Mouse (Mus musculus) limb, embryonic 11.5 days (tissue): Measurements from ENCODE around the gene Dynll1. TPM values are rescaled to one million over a fixed set of nuclear protein-coding genes. Genes with fewer than 3 reads are reported as not detected.
A peak's percentile ranks its signal among the peaks of the same experiment; 100 is the strongest.

Source experiments
- ATAC-seq: fragments of 200-750 bp; cut with Nextera tagmentation; 2 replicates; pipeline ENCODE4 v1.8.0; 2017; ENCODE audit warnings: low read depth; ENCODE audit not compliant: insufficient number of reproducible peaks, low FRiP score, low TSS enrichment
- DNase-seq: peaks from one replicate; pipeline ENCODE4 v3.0.0-alpha.2; 2015; ENCODE audit warnings: low spot score
- H3K27ac ChIP-seq: fragments of 300-500 bp; sonication (generic); replicated peaks from 2 replicates; pipeline ENCODE4 v1.5.1; 2014; ENCODE audit warnings: low read depth, mild to moderate bottlenecking, low read length
- H3K27me3 ChIP-seq: fragments of 300-500 bp; sonication (generic); 2 replicates; pipeline ENCODE4 v1.6.1; 2014; ENCODE audit warnings: mild to moderate bottlenecking, low read length, mixed read lengths; ENCODE audit not compliant: control insufficient read depth, insufficient read depth
- H3K36me3 ChIP-seq: fragments of 300-500 bp; sonication (generic); 2 replicates; pipeline ENCODE4 v1.6.1; 2014; ENCODE audit warnings: mild to moderate bottlenecking, low read length, moderate library complexity, mixed read lengths; ENCODE audit not compliant: control insufficient read depth, insufficient read depth
- H3K4me1 ChIP-seq: fragments of 300-500 bp; sonication (generic); 2 replicates; pipeline ENCODE4 v1.6.1; 2014; ENCODE audit warnings: low read length, mixed read lengths; ENCODE audit not compliant: control insufficient read depth, insufficient read depth
- H3K4me2 ChIP-seq: fragments of 300-500 bp; sonication (generic); 2 replicates; pipeline ENCODE4 v1.6.1; 2014; ENCODE audit warnings: low read depth, mild to moderate bottlenecking, moderate library complexity; ENCODE audit not compliant: severe bottlenecking
- H3K4me3 ChIP-seq: fragments of 300-500 bp; sonication (generic); 2 replicates; pipeline ENCODE4 v1.5.1; 2014; ENCODE audit warnings: low read depth, low read length
- H3K9ac ChIP-seq: fragments of 300-500 bp; sonication (generic); 2 replicates; pipeline ENCODE4 v1.6.1; 2014; ENCODE audit warnings: mild to moderate bottlenecking, low read length
- H3K9me3 ChIP-seq: fragments of 300-500 bp; sonication (generic); 2 replicates; pipeline ENCODE4 v1.6.1; 2016; ENCODE audit warnings: low read length; ENCODE audit not compliant: control insufficient read depth
- WGBS: fragments of 180-500 bp; shearing (Covaris S2); extraction: QIAGEN DNeasy Blood & Tissue Kit; methylation state at CpG from one replicate; pipeline ENCODE4 v1.1.7; 2014; 5-methylcytosine and 5-hydroxymethylcytosine counted together
- polyA plus RNA-seq: library from polyadenylated mRNA; unstranded; fragments of >200 nt; fragmentation: Nextera tagmentation; extraction: Ambion mirVana; gene quantifications from 2 replicates; pipeline ENCODE4 v1.2.1, GENCODE M21; 2014

The Dynll1 gene
- polyA plus RNA-seq, 1 experiment from 2014 or later = 2,035 TPM

GRCm38 (mm10) chr5:115266787-115267468, 33.9 kb downstream of the Dynll1 start:
- DNase-seq = no peak
- Histone ChIP-seq H3K4me3 (no peak overlapping the region), H3K27me3 (no peaks in the 10 kb centered on the region), H3K9me3 (no peaks in the 10 kb centered on the region), H3K27ac (0 out of 2 replicates have a peak overlapping the region, but pooled peaks have one; percentile 6), H3K9ac (no peak overlapping the region), H3K4me1 (peaks cover 7% of the 10 kb centered on the region), H3K36me3 (peaks cover 7% of the 10 kb centered on the region), H3K4me2 (no peak overlapping the region)
- ATAC-seq = no peak
- WGBS = 89% methylated on average over 8 of the region's 8 CpGs

DNA sequence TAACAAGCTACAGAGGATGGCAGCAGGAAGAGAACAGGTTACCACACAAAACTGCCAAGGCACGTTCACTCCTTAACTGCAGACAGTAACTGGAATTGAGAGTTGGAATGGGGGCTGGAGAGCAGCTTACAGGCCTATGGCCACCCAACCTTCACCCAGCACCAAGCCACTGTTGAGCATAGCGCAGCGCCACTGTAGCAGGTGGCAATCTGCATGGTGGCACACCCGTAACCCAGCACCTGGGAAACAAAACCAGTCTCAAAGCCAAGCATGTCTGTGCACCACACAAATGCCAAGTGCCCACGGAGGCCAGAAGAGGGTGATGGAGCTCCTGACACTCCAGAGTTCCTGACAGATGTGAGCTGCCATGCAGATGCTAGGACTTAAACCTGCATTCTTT, 34.5 kb downstream of the Dynll1 start:
- Histone ChIP-seq H3K4me3 (no peak overlapping the region), H3K4me2 (0 out of 2 replicates have a peak overlapping the region, but pooled peaks have one; percentile 10), H3K27me3 (no peaks in the 10 kb centered on the region), H3K4me1 (peaks cover 7% of the 10 kb centered on the region), H3K36me3 (peaks cover 7% of the 10 kb centered on the region), H3K27ac (0 out of 2 replicates have a peak overlapping the region, but pooled peaks have one; percentile 6), H3K9me3 (no peaks in the 10 kb centered on the region), H3K9ac (no peak overlapping the region)
- WGBS = 88% methylated on average over 5 of the region's 5 CpGs
- ATAC-seq (no peak), DNase-seq (no peak)

DNA sequence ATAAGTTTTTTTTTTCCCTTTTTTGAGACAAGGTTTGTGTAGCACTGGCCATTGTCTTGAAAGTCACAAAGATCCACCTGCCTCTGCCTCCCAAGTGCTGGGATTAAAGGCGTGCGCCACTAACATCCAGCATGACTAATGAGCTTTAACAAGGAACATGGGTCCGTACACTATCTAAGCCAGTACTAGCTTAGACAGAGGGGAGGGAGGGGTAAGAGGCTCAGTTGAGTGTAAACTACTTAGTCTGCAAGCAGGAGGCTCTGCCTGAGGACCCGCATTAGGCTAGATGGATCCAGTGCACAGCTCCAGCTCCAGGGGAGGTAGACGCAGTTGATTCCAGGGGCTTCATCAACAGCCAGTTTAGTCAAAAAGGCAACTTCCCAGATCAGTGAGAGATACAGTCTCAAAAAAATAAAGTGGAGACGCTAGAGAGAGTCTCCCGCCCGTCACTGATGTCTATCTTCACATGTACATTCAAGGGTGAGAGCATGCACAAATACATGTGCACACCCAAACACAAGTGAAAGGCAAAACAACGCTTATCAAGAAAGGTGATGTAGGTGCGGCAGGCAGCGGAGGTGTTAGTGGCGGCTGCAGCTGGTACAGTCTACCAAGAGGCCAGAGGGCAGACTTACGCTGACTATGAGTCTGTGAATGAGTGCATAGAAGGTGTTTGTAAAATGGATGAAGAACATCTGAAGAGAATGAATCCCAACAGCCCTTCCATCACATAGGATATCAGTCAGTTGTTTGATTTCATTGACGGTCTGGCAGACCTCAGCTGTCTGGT, 38.1 kb downstream of the Dynll1 start:
- Histone ChIP-seq H3K4me3 (no peak overlapping the region), H3K27ac (no peak overlapping the region), H3K4me2 (no peak overlapping the region), H3K9ac (no peak overlapping the region), H3K27me3 (no peaks in the 10 kb centered on the region), H3K9me3 (no peaks in the 10 kb centered on the region), H3K4me1 (peaks cover 4% of the 10 kb centered on the region; the same call in 1 of the 2 replicates), H3K36me3 (peaks cover 19% of the 10 kb centered on the region)
- 92% methylated on average over 14 of the region's 14 CpGs for WGBS
- no peak for ATAC-seq
- no peak for DNase-seq

GRCm38 (mm10) chr5:115261880-115262279, 38.9 kb downstream of the Dynll1 start:
- Histone ChIP-seq H3K4me1 (peaks cover 4% of the 10 kb centered on the region; the same call in 1 of the 2 replicates), H3K4me2 (no peak overlapping the region), H3K4me3 (no peak overlapping the region), H3K27ac (no peak overlapping the region), H3K36me3 (peaks cover 23% of the 10 kb centered on the region), H3K9ac (no peak overlapping the region), H3K27me3 (no peaks in the 10 kb centered on the region), H3K9me3 (no peaks in the 10 kb centered on the region)
- no peak for DNase-seq
- WGBS = 87% methylated on average over 1 of the region's 1 CpGs
- ATAC-seq = no peak

DNA sequence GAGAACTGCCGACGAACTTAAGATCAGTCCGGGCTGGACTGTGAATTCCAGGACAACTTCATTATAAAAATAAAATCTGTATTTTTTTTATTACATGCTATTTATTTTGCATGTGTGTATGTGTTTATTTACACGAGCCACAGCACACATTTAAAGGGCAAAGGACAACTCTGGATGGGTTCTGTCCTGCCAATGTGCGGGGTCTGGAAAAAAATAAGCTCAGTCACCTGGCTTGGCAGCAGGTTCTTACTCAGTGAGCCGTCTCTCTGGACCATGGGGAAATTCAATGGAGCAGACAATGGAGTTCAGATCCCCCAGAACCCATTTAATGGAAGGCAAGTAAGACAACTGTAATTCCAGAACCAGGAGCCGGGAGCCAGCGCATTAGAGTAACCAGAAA, 39.7 kb downstream of the Dynll1 start:
- Histone ChIP-seq H3K27me3 (no peaks in the 10 kb centered on the region), H3K27ac (no peak overlapping the region), H3K9ac (no peak overlapping the region), H3K9me3 (no peaks in the 10 kb centered on the region), H3K4me3 (no peak overlapping the region), H3K4me1 (peaks cover 1% of the 10 kb centered on the region; the same call in 1 of the 2 replicates), H3K36me3 (peaks cover 26% of the 10 kb centered on the region), H3K4me2 (no peak overlapping the region)
- no peak for ATAC-seq
- no peak for DNase-seq
- 89% methylated on average over 8 of the region's 8 CpGs for WGBS

DNA sequence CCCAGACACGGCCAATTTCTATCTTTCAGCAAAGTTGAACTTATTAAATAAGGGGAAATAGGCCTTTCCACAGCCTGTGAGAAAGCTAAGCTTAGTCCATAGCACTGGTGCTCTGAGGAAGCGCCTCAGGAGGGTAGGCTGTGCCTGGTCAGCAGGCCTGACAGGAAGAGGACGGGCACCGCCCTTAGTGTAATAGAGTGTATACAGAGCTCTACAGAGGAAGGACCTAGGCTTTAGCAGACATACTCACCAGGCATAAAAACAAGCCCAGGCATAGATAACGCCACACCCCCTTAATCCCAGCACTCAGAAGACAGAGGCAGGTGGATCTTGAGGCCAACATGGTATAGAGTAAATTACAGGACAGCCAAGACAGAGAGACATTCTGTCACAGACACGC, 40.4 kb downstream of the Dynll1 start:
- Histone ChIP-seq H3K9me3 (no peaks in the 10 kb centered on the region), H3K4me2 (no peak overlapping the region), H3K4me1 (no peaks in the 10 kb centered on the region), H3K4me3 (no peak overlapping the region), H3K27me3 (no peaks in the 10 kb centered on the region), H3K36me3 (peaks cover 30% of the 10 kb centered on the region), H3K27ac (no peak overlapping the region), H3K9ac (no peak overlapping the region)
- ATAC-seq (no peak), DNase-seq (no peak)
- WGBS = 86% methylated on average over 6 of the region's 6 CpGs

DNA sequence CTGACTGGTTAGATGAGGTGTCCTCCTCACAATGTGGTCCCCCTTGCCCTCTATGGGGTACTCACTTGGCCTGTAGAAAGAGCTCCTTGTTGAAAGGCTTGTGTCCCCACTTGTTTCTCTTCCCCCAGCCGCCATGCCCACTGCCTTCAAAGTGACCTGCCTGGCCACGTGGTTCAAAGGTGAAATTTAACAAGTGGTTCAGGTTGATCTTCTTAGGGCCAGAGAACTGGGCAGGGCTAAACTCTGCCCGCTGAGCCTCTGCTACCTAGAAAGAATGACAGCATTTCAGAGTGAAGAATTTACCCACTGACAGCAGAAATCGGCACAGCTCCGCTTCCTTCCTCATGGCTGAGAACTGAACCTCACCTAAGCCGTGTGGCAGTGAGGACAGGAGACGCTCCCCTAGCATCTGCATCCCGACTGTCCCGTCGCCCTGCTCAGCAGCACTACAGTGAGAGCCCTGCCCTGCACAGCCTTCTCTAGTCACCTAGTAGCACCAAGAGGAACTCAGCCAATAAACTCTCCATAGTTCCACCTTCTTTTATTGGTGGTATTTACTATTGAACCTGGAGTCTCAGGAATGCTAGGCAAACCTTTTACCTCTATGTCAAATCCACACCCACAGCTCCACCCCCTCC, 43.8 kb downstream of the Dynll1 start:
- no peak for DNase-seq

DNA sequence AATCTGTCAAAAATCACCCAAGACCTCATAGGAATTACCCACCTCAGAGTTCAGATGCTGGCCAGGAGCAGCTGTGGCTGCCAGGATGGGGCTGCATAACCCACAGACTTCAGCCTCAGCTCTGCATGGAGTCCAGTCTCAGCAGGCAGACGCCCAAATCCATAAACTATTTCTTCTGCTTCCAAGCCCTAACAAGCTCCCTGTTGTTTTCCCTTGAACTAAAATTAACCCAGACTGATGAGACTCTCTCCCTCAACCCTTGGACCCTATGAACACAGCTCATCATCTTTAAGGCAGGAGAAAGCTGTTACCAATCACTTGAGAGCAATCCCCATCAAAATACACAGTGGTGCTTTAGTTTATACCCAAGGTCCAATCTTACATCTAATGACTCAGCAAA, 45.3 kb downstream of the Dynll1 start:
- Histone ChIP-seq H3K4me2 (no peak overlapping the region), H3K36me3 (peaks cover 39% of the 10 kb centered on the region), H3K4me3 (no peak overlapping the region), H3K27me3 (no peaks in the 10 kb centered on the region), H3K9me3 (no peaks in the 10 kb centered on the region), H3K9ac (no peak overlapping the region), H3K27ac (no peak overlapping the region), H3K4me1 (no peaks in the 10 kb centered on the region)
- DNase-seq (no peak), ATAC-seq (no peak)
- 76% methylated on average over 1 of the region's 1 CpGs for WGBS

More for the DNA sequence above, 43.8 kb downstream of the Dynll1 start:
- H3K9me3 ChIP-seq = no peaks in the 10 kb centered on the region
- ATAC-seq = no peak
- no peak overlapping the region for H3K9ac ChIP-seq
- H3K27ac ChIP-seq = no peak overlapping the region
- WGBS = 93% methylated on average over 10 of the region's 10 CpGs
- peaks cover 28% of the 10 kb centered on the region for H3K36me3 ChIP-seq
- no peak overlapping the region for H3K4me3 ChIP-seq
- H3K4me1 ChIP-seq = no peaks in the 10 kb centered on the region
- no peaks in the 10 kb centered on the region for H3K27me3 ChIP-seq
- no peak overlapping the region for H3K4me2 ChIP-seq
